Mouse (Mus musculus): ENCODE results near the gene Gm45618. TPM values are rescaled to one million over a fixed set of nuclear protein-coding genes. Genes with fewer than 3 reads are reported as not detected.
A peak's percentile ranks its signal among the peaks of the same experiment; 100 is the strongest.

The Gm45618 gene
- polyA plus RNA-seq, 1 experiment = not detected

GRCm38 (mm10) chr7:142077138-142077537 lies 43.4 kb downstream of the Gm45618 start:
- DNase-seq = no peak
- 31% methylated on average over 3 of the region's 3 CpGs for WGBS
- TF ChIP-seq POLR2A (IDR thresholded peaks at IDR 0.05; ENCODE audit: control insufficient read depth, extremely low read depth, insufficient read depth, low read length, poor library complexity) (no peak), CTCF (IDR thresholded peaks at IDR 0.05; ENCODE audit: borderline replicate concordance, control insufficient read depth, extremely low read depth, insufficient read depth, low read length, poor library complexity) (no peak)

DNA sequence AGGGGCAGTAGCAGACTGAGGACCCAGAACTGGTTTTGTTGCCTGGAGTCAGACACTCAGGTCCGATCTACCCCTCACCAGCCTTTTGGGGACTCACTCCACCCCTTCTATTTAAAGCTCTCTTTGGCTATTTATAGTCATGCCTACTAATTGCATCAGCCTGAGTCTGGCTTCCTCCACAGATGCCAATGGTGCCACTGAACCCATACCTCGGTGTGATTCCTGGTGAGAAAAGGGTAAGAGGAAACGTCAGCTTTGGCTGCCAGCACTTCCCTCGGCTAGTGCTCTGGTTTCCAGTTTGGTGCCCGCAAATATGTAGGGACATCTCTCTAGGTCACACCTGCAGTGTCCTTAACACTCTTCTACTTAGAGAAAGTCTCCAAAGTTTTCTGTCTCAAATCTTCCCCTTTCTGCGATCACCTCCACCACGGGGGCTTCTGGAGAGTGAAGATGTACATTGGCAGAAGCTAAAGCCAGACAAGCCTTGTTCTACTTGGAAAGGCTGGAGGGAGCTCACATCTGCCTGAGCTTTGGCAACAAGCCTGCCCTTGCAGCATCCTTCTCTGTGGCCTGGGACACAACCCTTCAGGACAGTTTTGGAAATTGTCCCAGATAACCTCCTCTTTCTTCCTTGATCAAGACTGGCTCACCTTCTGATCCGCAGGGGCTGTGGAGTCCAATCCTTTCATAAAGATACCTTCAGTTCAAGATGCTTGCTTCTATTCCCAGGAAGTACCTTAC lies 46.2 kb downstream of the Gm45618 start:
- TF ChIP-seq CTCF (IDR thresholded peaks at IDR 0.05; ENCODE audit: borderline replicate concordance, control insufficient read depth, extremely low read depth, insufficient read depth, low read length, poor library complexity) (no peak), POLR2A (IDR thresholded peaks at IDR 0.05; ENCODE audit: control insufficient read depth, extremely low read depth, insufficient read depth, low read length, poor library complexity) (no peak)
- Histone ChIP-seq H3K36me3 (ENCODE audit: control insufficient read depth, insufficient read depth, low read length) (no peaks in the 10 kb centered on the region), H3K4me1 (replicated peaks; ENCODE audit: control insufficient read depth, insufficient read depth, low read length) (no peaks in the 10 kb centered on the region), H3K4me3 (ENCODE audit: control insufficient read depth, insufficient read depth, low read length) (no peak overlapping the region), H3K27ac (ENCODE audit: control insufficient read depth, insufficient read depth, low read length) (no peak overlapping the region), H3K27me3 (ENCODE audit: control insufficient read depth, insufficient read depth, low read length) (no peaks in the 10 kb centered on the region; the same call in 1 of the 2 replicates)
- no peak for DNase-seq
- 51% methylated on average over 8 of the region's 8 CpGs for WGBS

More at GRCm38 (mm10) chr7:142077138-142077537, 43.4 kb downstream of the Gm45618 start:
- Histone ChIP-seq H3K4me3 (ENCODE audit: control insufficient read depth, insufficient read depth, low read length) (no peak overlapping the region), H3K4me1 (replicated peaks; ENCODE audit: control insufficient read depth, insufficient read depth, low read length) (no peaks in the 10 kb centered on the region), H3K36me3 (ENCODE audit: control insufficient read depth, insufficient read depth, low read length) (no peaks in the 10 kb centered on the region), H3K27me3 (ENCODE audit: control insufficient read depth, insufficient read depth, low read length) (no peaks in the 10 kb centered on the region; the same call in 1 of the 2 replicates), H3K27ac (ENCODE audit: control insufficient read depth, insufficient read depth, low read length) (no peak overlapping the region)

- Histone ChIP-seq H3K4me3 (ENCODE audit: control insufficient read depth, insufficient read depth, low read length) (no peak overlapping the region), H3K27ac (ENCODE audit: control insufficient read depth, insufficient read depth, low read length) (no peak overlapping the region), H3K36me3 (ENCODE audit: control insufficient read depth, insufficient read depth, low read length) (no peaks in the 10 kb centered on the region), H3K4me1 (replicated peaks; ENCODE audit: control insufficient read depth, insufficient read depth, low read length) (no peaks in the 10 kb centered on the region), H3K27me3 (ENCODE audit: control insufficient read depth, insufficient read depth, low read length) (no peaks in the 10 kb centered on the region; the same call in 1 of the 2 replicates)
- TF ChIP-seq CTCF (IDR thresholded peaks at IDR 0.05; ENCODE audit: borderline replicate concordance, control insufficient read depth, extremely low read depth, insufficient read depth, low read length, poor library complexity) (no peak), POLR2A (IDR thresholded peaks at IDR 0.05; ENCODE audit: control insufficient read depth, extremely low read depth, insufficient read depth, low read length, poor library complexity) (no peak)
- DNase-seq = no peak
These were observed 48.8 kb downstream of the Gm45618 start for GRCm38 (mm10) chr7:142071717-142072116.

DNA sequence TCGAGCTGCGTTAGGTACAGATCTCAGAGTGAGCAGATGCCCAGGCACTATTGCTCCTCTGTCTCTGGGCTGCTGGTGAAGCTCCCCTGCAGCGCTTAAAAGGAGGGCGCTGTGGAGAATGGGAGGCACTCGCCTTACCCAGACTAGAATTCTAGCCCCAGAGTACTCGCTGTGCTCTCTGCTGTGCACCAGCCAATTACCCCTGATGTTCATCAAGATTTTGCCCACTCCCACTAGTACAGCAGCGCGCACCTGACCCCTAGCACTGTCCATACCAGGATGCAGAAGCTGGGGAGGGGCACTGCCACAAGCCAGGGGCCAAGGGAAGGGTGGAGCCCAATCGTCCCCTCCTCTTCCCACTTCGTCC lies 49.3 kb downstream of the Gm45618 start:
- WGBS = 16% methylated on average over 9 of the region's 10 CpGs
- TF ChIP-seq POLR2A (IDR thresholded peaks at IDR 0.05; ENCODE audit: control insufficient read depth, extremely low read depth, insufficient read depth, low read length, poor library complexity) (no peak), CTCF (IDR thresholded peaks at IDR 0.05; ENCODE audit: borderline replicate concordance, control insufficient read depth, extremely low read depth, insufficient read depth, low read length, poor library complexity) (no peak)
- no peak overlapping the region for H3K27ac ChIP-seq (ENCODE audit: control insufficient read depth, insufficient read depth, low read length)
- H3K27me3 ChIP-seq (ENCODE audit: control insufficient read depth, insufficient read depth, low read length) = no peaks in the 10 kb centered on the region; the same call in 1 of the 2 replicates
- H3K4me1 ChIP-seq (replicated peaks; ENCODE audit: control insufficient read depth, insufficient read depth, low read length) = no peaks in the 10 kb centered on the region
- peak; percentile 10 for DNase-seq
- H3K36me3 ChIP-seq (ENCODE audit: control insufficient read depth, insufficient read depth, low read length) = no peaks in the 10 kb centered on the region
- no peak overlapping the region for H3K4me3 ChIP-seq (ENCODE audit: control insufficient read depth, insufficient read depth, low read length)

GRCm38 (mm10) chr7:142070458-142071211 lies 49.9 kb downstream of the Gm45618 start:
- Histone ChIP-seq H3K4me1 (replicated peaks; ENCODE audit: control insufficient read depth, insufficient read depth, low read length) (no peaks in the 10 kb centered on the region), H3K4me3 (ENCODE audit: control insufficient read depth, insufficient read depth, low read length) (no peak overlapping the region), H3K27ac (ENCODE audit: control insufficient read depth, insufficient read depth, low read length) (no peak overlapping the region), H3K27me3 (ENCODE audit: control insufficient read depth, insufficient read depth, low read length) (no peaks in the 10 kb centered on the region; the same call in 1 of the 2 replicates), H3K36me3 (ENCODE audit: control insufficient read depth, insufficient read depth, low read length) (no peaks in the 10 kb centered on the region)
- TF ChIP-seq CTCF (IDR thresholded peaks at IDR 0.05; ENCODE audit: borderline replicate concordance, control insufficient read depth, extremely low read depth, insufficient read depth, low read length, poor library complexity) = peak; percentile 77; the same call in 1 of the 2 replicates
- no peak for TF ChIP-seq POLR2A (IDR thresholded peaks at IDR 0.05; ENCODE audit: control insufficient read depth, extremely low read depth, insufficient read depth, low read length, poor library complexity)
- 21% methylated on average over 13 of the region's 13 CpGs for WGBS
- peak; percentile 64 for DNase-seq

Other genes with a start within 250 kb of the Gm45618 start
- gene Tollip, start 202.2 kb downstream of the Gm45618 start, polyA plus RNA-seq (2012; rRNA removed) = 131 and 134 TPM in 2 replicates
- 0.27 and 0.40 TPM in 2 replicates for gene Brsk2, start 171.0 kb downstream of the Gm45618 start, polyA plus RNA-seq (2012; rRNA removed)
- gene Mob2, start 59.7 kb downstream of the Gm45618 start, polyA plus RNA-seq (2012; rRNA removed) = 62.6 and 73.5 TPM in 2 replicates
- gene Dusp8, start 24.9 kb downstream of the Gm45618 start, polyA plus RNA-seq (2012; rRNA removed) = 0.98 and 4.0 TPM in 2 replicates
- not detected in 2 replicates for gene Gm39115, start 15.3 kb upstream of the Gm45618 start, polyA plus RNA-seq (2012; rRNA removed)
- gene Gm45337, start 23.9 kb upstream of the Gm45618 start, polyA plus RNA-seq (2012; rRNA removed) = not detected in 2 replicates
- not detected in 2 replicates for gene Gm29735, start 36.4 kb upstream of the Gm45618 start, polyA plus RNA-seq (2012; rRNA removed)
- not detected in 2 replicates for gene Gm4553, start 45.0 kb upstream of the Gm45618 start, polyA plus RNA-seq (2012; rRNA removed)
- gene Krtap5-2, start 55.3 kb upstream of the Gm45618 start, polyA plus RNA-seq (2012; rRNA removed) = not detected in 2 replicates
- gene Gm10153, start 69.7 kb upstream of the Gm45618 start, polyA plus RNA-seq (2012; rRNA removed) = not detected in 2 replicates
- gene Krtap5-3, start 80.6 kb upstream of the Gm45618 start, polyA plus RNA-seq (2012; rRNA removed) = not detected in 2 replicates
- not detected in 2 replicates for gene Gm7579, start 91.1 kb upstream of the Gm45618 start, polyA plus RNA-seq (2012; rRNA removed)
- gene Krtap5-5, start 109.2 kb upstream of the Gm45618 start, polyA plus RNA-seq (2012; rRNA removed) = not detected in 2 replicates
- gene Gm40460, start 120.3 kb upstream of the Gm45618 start, polyA plus RNA-seq (2012; rRNA removed) = 0.19 TPM in 1 of 2 replicates, not detected in the other
- not detected in 2 replicates for gene Gm2431, start 137.6 kb upstream of the Gm45618 start, polyA plus RNA-seq (2012; rRNA removed)
- gene Gm4559, start 153.6 kb upstream of the Gm45618 start, polyA plus RNA-seq (2012; rRNA removed) = not detected in 2 replicates
- not detected in 2 replicates for gene Krtap5-1, start 176.4 kb upstream of the Gm45618 start, polyA plus RNA-seq (2012; rRNA removed)
- not detected in 2 replicates for gene Krtap5-4, start 182.8 kb upstream of the Gm45618 start, polyA plus RNA-seq (2012; rRNA removed)

Data from thymus, adult 2 months (tissue).